Mouse (Mus musculus) cerebellum, postnatal 25 days (tissue): ENCODE data around the gene Zfp64.

Experiments
- DNase-seq, 2 experiments: peaks; one replicate each; pipeline ENCODE4 v3.0.0; 2021; ENCODE audit warnings: mixed read lengths in 2 of 2

Zfp64 gene

DNA sequence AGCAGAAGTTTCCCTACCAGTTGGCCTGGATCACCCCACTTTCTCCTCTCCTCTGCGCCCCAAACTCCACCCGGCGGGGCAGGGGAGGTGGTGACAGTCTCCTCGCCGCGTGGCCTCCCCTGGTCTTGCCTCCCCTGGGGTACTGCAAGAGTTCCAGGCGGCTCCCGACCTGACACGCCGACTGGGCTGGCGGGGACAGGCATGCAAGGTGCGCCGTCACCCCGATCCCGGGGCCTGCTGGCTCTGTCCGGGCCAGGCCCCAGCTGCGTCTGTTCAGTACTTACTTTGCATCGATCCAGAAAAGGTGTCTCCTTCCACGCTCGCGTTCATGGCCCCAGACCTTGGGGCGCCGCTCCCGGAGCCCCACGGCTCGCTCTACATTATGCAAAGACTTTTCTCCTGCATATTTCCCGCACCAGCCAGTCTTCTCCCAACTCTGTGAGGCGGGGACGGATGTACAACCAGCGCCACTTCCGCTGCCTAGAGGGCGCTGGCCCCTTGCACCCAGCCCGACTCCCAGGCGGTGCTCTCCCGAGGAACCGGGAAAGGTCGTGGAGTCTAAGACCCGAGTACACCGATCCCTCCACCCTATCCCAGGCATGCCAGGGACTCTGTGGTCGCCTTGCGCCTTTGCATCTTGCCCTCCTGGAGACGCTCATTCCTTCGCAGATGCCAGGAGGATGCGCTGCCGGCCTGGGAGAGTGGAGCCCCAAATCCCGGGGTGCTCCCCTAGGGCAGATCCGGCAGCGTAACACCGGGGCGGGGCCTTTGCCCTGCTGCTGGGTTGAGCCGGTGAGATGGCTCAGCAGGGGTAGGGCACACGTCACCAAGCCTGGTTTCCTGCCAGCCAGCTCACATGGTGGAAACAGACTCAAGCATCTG lies at the start of gene Zfp64:
TSS of gene Zfp64 (minus strand) at position 753 of the 882 bp plus-strand sequence.
- DNase-seq: peak; percentile 83

DNA sequence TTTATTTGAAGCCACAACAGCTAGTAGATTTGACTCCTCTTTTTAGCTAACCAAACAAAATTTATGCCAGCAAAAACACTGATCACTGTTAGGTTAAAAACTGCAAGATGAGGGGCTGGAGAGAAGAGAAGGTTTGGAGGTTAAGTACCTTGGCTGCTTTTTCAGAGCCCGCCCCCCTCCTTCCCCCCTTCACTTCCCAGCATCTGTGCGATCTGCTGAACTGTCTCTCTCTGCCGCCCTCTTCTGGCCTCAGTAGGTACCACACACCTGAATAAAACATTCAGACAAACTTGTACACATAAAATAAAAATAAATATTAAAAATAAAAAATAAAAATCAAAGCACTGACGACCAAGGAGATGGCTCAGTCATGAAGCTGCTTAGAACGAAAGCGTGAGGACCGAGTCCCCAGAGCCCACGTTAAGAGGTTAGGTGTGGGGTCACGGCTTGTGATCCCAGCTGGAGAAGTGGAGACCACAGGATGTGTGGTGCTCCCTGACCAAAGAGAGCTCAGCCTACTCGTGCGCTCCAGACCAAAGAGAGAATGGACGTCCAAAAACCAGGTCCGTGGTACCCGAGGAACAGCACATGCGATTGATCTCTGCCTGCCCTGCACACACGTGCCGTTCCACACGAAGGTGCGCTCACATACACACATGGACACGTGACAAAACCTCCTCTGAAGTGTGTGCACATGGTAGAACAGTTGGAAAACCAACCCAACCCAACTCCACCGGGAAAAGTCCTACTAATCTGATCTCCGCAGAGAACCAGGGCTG lies 37.4 kb upstream of the Zfp64 start:
- peak; percentile 14 to 52 for DNase-seq

DNA sequence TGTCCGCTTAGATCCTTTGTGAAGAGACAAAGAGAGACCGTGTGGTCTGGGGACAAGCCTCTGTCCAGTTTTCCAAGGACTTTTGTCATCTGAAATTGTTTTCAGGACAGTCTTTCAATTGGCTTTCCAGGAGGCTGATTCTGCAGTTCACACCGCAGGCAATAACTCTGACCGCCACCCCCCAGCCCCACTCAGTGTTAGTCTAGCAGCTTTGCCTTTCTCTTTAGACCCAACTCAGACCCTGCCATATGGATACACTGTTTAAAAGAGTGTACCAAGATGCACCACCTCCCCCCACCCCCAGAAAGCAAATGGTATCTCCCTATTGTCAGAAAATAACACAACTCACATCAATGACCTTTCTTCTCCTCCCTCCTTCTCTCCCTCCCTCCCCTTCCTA lies 35.6 kb upstream of the Zfp64 start:
- DNase-seq: no peak

DNA sequence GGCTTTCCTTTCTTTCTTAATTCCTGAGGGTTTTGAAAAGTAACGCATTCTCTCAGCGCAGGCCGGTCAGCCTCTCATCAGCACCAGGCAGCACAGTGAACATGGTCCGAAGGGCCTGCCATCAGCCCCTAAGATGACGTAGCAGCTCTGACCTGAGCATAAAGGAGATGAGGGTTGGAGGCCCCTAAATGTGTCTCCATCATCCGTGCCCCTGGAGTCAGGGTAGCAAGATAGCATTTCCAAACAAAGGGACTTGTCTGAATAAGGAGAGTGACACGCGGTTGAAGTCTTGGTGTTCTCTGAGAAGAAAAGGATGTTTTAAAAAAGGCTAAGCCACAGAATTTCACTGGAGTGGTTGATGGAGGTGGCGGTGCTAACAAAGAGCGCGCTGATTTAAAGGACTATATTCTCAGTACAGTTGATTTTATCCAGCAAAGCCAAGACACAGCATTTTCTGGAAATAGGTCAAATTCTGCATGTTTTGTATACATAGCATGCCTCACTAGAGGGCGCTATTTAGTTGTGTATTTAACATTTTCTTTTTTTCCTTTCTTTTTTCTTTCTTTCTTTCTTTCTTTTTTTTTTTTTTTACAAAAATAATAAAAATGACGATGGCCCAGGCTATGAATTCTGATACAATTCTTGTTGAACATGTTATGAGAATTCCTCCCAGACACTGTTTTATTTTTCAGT lies 34.8 kb upstream of the Zfp64 start:
- peak in 1 of 2 experiments; percentile 27 for DNase-seq

DNA sequence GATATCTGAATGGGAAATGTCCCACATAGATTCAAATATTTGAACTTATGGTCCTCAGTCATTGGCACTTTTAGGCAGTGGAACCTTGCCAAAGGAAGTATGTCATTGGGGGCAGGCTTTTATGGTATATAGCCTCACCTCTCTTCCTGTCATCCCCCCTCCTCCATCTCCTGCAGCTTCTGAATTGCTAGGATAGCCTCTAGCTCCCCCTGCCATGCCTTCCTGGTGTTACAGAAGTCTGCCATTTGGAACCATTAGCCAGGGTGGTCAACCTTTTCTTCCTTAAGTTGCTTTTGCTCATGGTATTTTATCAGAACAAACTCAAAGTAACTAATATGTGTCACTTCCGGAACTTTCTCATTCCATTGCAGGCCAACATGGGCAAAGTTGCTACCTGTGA lies 32.7 kb upstream of the Zfp64 start:
- DNase-seq: no peak

DNA sequence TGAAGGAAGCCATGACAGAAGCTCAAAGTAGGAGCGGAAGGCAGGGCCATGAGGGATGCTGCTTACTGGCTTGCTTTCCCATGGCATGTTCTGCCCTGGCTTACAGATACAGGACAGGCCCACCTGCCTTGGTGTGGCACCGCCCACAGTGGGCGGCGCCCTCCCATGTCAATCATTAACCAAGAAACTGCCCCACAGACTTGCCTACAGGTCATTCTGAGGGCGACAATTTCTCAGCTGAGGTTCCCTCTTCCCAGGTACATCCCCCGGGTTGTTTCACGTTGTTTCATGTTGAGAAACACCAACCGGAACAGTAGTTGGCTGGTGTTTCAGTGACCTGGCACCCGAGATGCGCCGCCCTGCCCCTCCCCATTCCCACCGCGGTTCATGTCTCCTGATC lies 32.0 kb upstream of the Zfp64 start:
- no peak for DNase-seq

DNA sequence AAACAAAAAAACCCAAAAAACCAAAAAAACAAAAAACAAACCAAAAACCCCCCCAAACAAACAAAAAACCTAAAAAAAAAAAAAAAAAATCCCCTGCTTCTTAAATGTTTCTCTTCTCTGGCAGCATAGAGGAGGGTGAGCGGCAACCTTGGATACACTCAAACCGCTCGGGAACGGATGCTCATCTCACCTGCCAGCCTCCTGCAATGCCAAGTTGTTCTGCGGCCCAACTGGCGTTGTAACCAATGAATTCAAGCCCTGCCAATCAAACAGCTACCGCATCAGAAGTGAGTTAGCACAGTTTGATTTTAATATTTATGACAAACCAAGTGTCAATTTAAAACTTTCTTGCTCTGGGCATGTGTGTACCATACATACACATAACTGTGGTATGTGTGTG lies 26.6 kb upstream of the Zfp64 start:
- DNase-seq: peak in 1 of 2 experiments; percentile 9

DNA sequence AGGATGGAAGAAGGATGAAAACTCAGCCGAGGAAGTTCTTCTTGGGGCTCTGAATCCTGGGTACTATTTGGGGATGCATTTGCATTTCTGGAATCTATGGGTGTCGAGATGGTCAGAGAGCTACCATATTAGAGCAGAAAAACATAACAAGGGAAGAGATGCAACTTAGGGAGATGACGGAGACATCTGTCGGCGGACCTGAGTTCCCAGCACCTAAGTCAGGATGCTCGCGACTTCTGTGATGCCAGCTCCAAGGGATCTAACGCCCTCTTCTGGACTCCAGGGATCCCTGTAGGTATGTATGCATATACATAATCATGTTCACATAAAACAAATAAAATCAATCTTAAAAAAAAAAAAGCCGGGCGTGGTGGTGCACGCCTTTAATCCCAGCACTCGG lies 26.1 kb upstream of the Zfp64 start:
- no peak for DNase-seq

DNA sequence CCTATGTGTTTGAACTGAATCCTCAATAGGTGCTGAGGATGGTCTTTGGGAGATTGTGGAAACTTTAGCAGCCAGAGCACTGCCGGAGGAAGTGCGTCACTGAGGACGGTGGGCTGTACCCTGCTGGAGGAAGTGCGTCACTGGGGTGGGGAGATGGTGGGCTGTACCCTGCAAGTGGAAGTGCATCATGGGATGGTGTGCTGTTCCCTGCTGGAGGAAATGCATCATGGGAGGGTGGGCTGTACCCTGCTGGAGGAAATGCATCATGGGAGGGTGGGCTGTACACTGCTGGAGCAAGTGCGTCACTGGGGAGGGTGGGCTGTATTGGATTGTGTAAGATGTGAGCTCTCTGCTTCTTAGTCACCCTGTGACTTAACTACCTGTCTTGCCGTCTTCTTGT lies 25.5 kb upstream of the Zfp64 start:
- DNase-seq: peak; percentile 7 to 27

DNA sequence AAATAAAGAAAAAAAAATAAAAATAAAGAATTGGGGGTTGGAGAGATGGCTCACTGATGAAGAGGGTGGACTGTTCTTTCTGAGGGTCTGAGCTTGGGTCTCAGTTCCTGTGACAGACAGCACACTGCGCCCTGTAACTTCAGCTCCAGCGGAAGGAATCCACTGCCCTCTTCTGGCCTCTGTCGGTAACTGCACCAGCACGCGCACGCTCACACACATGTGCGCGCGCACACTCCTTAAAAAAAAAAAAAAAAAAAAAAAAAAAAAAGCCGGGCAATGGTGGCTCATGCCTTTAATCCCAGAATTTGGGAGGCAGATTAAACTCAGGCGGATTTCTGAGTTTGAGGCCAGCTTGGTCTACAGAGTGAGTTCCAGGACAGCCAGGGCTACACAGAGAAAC lies 24.4 kb upstream of the Zfp64 start:
- DNase-seq: peak in 1 of 2 experiments; percentile 27

DNA sequence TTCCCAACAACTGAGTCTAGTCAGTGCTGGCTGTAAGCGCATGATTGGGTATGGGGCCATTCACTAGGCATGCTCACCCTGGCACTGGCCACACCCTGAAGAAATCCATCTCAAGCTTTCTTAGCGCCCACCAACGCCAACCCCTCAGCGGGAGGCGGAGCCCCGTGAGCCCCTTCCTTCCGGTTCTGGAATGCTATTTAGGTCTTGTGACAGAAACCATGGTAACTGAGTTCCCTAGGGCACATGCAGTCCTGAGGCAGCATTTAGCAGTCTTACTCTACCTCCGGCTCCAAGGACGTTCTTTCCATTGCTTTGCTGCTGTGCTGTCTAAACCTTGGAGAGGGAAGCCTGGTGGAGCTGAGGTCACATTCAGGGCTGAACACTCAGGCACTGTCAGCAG lies 22.6 kb upstream of the Zfp64 start:
- DNase-seq: no peak

DNA sequence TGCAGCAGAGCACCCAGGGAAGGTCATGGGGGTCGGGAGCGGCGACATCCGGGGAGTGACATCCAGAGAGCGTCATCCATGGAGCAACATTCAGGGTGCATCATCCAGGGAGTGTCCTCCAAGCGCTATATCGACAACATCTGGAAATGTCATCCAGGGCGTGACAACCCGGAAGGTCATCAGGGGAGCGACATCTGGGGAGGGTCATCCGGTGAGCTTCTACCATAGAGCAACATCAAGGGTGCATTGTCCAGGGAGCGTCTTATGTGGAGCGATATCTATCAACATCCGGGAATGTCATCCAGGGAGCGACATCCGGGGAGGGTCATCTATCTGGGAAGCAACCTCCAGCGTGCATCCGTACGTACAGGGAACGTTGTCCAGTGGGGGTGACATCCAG lies 14.7 kb upstream of the Zfp64 start:
- no peak for DNase-seq

DNA sequence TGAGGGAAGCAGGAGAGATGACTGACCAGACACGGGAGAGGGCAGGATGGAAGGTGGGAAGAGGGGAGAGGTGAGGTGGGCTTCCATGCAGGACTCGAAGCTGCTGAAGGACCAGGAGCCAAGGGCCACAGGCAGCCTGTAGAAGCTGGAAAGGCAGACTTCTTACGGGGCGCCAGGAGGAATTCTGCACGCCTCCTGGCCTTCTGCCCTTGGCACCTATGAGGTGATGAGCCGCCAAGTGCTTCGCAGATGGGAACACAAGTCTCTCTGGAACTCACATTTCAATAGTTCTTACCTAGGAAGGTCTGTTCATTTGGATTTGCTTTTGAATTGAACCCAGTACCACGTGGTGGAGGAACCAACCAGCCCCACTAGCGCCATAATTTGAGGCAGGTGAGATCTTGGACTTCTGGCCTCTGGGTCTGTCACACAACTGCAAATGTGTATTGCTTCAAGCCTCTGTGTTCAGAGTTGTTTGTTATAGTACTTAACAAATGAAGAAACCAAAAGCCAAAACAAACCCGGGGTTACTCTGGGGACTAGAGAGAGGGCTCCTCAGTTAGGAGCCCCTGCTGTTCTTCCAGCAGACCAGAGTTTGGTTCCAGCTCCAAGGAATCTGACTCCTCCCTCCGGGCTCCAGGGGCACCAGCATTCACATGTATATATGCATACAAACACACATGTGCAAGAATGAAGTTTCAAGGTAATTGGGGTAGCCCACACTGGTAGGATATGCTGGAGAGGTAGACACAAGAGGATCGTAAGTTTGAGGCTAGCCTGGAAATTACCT lies 12.9 kb upstream of the Zfp64 start:
- DNase-seq: peak; percentile 78 to 81

DNA sequence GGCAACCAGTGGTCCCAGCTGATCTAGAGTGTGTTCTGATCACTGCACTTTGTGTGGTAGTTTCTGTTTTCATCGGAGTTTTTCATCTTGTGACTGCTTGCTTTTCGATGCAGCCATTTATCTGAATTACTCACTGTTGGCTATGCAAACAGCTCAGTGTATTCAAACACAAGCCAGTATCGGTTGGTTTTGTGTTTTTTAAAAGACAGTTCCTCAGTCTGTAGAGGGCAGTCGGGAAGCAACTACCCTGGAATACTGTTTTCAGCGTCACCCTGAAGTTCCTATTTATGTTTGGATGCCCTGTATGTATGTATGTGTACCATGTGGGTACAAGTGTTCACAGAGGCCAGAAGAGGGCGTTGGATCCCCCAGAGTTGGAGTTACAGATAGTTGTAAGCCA lies 11.1 kb upstream of the Zfp64 start:
- DNase-seq: no peak

DNA sequence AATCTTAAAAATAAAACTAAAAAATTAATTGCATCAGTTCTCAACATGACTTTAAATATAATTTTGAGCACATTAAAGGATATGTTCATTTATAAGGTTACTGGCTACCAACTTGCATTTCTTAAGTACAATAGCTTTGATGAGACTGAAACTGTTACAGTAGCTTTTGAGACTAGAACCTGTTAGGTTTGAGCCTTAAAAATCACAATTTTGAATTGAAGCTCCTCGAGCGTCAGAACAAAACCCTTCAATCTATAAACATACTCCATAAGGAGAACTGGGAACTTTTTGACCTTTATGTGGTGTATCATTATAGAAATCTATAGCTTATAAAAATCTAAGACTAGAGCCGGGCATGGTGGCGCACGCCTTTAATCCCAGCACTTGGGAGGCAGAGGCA lies 9.5 kb upstream of the Zfp64 start:
- DNase-seq: no peak

DNA sequence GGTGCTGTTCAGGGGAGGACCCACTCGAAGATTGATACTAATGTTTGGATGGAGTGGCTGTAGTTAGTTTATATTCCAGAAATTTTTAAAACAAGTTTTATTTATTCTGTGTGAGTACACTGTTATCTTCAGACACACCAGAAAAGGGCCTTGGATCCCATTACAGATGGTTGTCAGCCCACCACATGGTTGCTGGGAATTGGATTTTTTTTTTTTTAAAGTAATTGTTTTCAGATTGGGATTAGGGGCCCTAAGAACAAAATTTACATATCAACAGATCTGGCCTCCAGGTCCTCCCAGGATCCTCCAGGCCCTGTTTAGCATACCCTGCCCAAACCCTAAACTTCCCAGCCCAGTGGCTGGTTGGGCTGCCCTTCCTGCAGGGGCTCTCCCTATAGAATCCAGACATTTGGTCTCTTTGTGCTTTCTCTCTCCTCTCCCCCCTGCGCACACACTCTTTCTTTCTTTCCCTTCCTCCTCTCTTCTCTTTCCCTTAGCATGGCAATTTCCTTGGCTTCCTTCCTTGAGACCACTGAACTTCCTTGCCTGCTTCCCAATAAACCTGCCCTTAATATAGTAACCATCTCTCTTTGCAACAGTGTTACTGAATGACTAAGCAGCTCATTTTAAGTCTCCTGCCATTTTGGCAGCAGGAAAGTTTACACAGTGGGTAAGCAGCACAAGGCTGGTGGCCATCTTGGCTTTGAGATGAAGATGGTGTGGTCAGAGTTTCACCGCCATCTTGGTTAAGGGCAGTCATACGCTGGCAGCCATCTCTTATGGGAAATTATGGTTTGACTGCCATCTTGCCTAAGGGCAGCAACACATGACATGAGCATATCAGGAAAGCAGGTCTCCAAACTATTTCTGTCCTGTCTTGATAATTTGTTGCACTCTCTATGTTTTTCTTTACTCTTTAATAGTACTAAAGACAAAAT lies 6.6 kb upstream of the Zfp64 start:
- DNase-seq: no peak

DNA sequence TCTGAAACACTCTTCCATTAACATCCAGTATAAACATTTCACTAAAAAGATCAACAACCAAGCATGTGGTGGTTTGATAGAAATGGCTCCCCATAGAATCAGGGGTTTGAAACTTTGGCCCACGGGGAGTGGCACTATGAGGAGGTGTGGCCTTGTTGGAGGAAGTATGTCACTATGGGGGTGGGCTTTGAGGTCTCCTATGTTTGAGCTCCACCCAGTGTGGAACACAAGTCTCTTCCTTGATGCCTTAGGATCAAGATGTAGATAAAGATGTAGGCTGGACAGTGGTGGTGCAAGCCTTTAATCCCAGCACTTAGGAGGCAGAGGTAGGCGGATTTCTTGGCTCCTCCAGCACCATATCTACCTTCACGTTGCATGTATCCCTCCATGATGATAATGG lies 5.4 kb upstream of the Zfp64 start:
- no peak for DNase-seq

DNA sequence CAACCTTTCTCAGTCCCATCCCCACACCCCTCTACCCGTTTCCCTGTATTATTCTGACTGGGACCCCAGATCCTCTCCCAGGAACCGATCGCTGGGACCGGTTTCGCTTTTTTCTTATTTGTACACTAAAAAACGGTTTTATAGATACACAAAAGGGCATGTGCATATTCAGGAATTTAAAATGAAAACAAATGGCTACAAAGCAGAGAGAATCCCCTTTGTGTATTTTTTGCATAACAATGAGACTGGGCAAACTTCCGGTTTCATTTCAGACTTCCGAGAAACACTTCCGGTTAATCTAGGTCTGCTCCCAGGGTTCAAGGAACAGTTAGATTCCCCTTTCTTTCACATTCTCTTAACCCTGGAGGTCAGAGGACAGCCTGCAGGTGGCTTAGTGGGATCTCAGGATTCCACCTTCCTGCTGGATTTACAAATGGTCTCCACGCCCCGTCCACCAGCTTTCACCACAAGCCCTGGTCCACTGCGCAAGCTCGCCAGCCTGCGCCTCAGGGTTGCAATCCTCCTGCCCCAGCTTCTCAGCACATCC lies 4.0 kb upstream of the Zfp64 start:
- no peak for DNase-seq

DNA sequence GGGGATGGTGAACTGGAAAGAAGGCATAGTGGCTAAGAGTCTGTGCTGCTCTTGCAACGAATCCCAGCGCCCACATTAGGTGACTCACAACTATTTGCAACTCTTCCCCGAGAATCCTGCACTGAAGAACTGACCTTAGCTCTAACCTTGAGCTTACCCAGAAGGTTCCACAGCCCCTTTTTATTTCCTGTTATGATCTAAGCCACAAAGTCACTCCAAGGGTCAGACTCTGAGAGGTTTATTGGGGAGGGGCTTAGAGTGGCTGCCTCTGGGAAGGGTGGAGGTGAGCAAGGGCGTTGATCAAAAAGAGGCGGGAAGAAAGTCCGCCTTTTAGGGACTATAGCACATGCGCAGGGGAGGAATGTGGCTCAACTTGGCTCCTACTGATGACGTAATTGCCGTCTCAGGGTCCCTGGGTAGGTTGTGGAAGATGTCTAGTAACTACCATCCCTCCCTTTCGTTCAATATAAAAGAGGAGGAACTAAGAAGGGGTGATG lies 511 bp upstream of the Zfp64 start:
- DNase-seq: no peak

DNA sequence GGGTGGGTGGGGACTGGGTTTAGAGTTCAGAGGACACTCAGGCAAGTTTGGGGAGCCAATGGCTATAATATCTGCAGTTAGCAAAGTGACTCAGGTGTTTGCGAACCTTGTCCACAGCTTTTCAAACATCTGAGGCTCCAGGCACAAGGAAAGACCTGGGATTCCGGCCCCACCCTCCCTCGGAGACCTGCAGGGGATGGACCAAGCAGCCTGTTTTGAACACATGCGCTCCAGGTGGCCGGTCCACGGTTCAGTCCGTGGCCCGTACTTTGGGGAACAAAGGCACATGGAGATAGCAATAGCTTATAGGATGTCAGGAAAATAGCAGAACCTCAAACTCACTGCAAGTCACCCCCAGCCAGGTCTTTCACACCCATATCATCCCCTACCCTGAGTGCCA lies 1.0 kb downstream of the Zfp64 start:
- DNase-seq: peak in 1 of 2 experiments; percentile 26

DNA sequence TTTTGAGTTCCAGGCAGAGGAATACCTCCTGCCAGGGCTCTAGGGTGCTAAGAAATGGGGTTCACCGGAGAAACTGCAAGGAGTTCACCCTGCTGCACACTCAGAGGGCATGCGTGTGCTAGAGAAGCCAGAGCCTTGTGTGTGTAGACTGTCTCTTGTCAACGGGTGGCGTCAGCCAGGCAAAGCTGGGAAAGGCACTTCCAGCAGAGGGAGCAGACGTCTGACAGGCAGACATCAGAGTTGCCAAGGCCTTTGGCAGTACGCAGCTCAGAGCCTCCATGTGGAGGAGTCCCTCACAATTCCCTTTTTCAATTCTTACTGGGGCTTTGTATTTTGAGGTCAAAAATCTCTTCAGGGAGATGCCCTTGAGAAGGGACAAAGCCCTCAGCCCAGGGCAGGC lies 6.9 kb downstream of the Zfp64 start:
- peak; percentile 19 to 30 for DNase-seq
